Mouse (Mus musculus): Measurements from ENCODE around the gene Sash1. TPM values are rescaled to one million over a fixed set of nuclear protein-coding genes. Genes with fewer than 3 reads are reported as not detected.

Sash1 gene
- polyA plus RNA-seq, 1 experiment: 14.4 TPM

DNA sequence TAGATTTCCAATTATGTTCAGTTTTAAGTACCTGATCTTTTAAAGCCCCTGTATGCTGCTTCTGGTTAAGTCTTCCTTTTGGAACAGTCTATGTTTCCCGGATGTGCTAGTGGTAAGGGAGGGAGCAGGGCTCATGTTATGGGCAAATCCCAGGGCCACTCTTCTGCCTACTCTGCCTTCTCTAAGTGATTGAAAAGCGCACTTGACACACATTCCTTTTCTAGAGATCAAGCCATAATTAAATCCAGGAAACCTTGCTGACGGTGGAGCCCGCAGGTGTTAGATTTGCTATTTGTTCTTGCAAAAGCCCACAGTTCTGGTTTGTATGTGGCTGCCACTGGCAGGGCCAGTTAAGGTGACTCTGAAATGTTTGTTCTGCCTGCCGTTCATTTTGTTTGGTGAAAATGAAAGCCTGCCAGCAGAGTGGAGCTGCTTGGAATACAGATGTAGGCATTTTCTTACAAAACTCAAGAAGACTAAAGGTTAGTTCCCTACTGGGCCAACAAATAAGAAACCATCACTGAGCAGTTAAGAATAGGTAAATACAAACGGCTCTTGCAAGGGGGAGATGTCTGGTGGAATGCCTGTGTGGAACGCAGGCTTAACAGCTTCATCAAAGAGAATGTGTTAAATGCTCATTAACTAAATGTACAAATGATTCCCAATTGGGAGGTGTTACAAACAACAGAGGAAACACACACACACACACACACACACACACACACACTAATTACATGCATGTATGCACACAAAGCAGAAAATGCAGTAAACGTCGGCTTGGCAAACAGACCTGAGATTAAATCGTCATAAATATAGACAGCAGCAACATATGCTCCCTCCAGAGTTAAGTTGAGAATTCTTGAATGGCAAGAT, 43.1 kb upstream of the Sash1 start:
- H3K27me3 ChIP-seq (ENCODE audit: control insufficient read depth, insufficient read depth, low read length, poor library complexity, severe bottlenecking): no peaks in the 10 kb centered on the region
- no peaks in the 10 kb centered on the region for H3K36me3 ChIP-seq (ENCODE audit: control insufficient read depth, insufficient read depth, low read length, poor library complexity, severe bottlenecking)
- no peak for TF ChIP-seq CTCF (IDR thresholded peaks at IDR 0.05; ENCODE audit: low read depth, low read length)
- H3K4me3 ChIP-seq (ENCODE audit: low read depth, low read length): no peak overlapping the region
- no peak overlapping the region for H3K27ac ChIP-seq (ENCODE audit: insufficient read depth, low read length)
- H3K9me3 ChIP-seq (replicated peaks; ENCODE audit: control insufficient read depth, insufficient read depth, low read length, poor library complexity, severe bottlenecking): no peaks in the 10 kb centered on the region
- H3K4me1 ChIP-seq (ENCODE audit: control insufficient read depth, insufficient read depth, low read length): no peaks in the 10 kb centered on the region
- no peak overlapping the region for H3K9ac ChIP-seq (ENCODE audit: low read depth, poor library complexity, severe bottlenecking)

DNA sequence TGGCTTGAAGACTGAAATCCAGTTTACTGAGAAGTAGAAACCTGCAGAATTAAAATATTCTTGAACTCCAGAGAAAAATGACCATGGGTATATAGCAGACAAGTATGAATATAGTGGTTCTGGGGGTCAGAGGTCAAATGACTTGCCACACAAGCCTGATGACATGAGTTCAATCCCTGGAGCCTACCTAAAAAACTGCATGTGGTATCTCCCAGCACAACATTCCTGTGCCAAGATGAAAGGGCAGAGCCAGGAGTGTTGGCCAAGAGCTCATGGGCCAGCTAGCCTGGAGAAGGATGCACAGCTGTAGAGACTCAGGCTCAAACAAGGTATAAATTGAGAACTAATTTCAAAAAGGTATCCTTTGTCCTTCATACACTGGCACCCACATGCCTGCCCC, 42.4 kb upstream of the Sash1 start:
- Histone ChIP-seq H3K9ac (ENCODE audit: low read depth, poor library complexity, severe bottlenecking) (no peak overlapping the region), H3K36me3 (ENCODE audit: control insufficient read depth, insufficient read depth, low read length, poor library complexity, severe bottlenecking) (no peaks in the 10 kb centered on the region), H3K27me3 (ENCODE audit: control insufficient read depth, insufficient read depth, low read length, poor library complexity, severe bottlenecking) (no peaks in the 10 kb centered on the region), H3K4me3 (ENCODE audit: low read depth, low read length) (no peak overlapping the region), H3K4me1 (ENCODE audit: control insufficient read depth, insufficient read depth, low read length) (no peaks in the 10 kb centered on the region), H3K9me3 (replicated peaks; ENCODE audit: control insufficient read depth, insufficient read depth, low read length, poor library complexity, severe bottlenecking) (no peaks in the 10 kb centered on the region), H3K27ac (ENCODE audit: insufficient read depth, low read length) (no peak overlapping the region)
- TF ChIP-seq POLR2A (IDR thresholded peaks at IDR 0.05; ENCODE audit: insufficient read depth, low read length) (no peak), EP300 (IDR thresholded peaks at IDR 0.05; ENCODE audit: insufficient read depth, low read depth, low read length) (no peak), CTCF (IDR thresholded peaks at IDR 0.05; ENCODE audit: low read depth, low read length) (no peak)

GRCm38 (mm10) chr10:8926906-8927305, 41.0 kb upstream of the Sash1 start:
- H3K9ac ChIP-seq (ENCODE audit: low read depth, poor library complexity, severe bottlenecking): no peak overlapping the region
- H3K36me3 ChIP-seq (ENCODE audit: control insufficient read depth, insufficient read depth, low read length, poor library complexity, severe bottlenecking): no peaks in the 10 kb centered on the region
- H3K4me3 ChIP-seq (ENCODE audit: low read depth, low read length): no peak overlapping the region
- no peaks in the 10 kb centered on the region for H3K27me3 ChIP-seq (ENCODE audit: control insufficient read depth, insufficient read depth, low read length, poor library complexity, severe bottlenecking)
- no peak overlapping the region for H3K27ac ChIP-seq (ENCODE audit: insufficient read depth, low read length)
- no peak for TF ChIP-seq CTCF (IDR thresholded peaks at IDR 0.05; ENCODE audit: low read depth, low read length)
- no peak for TF ChIP-seq EP300 (IDR thresholded peaks at IDR 0.05; ENCODE audit: insufficient read depth, low read depth, low read length)
- no peaks in the 10 kb centered on the region for H3K4me1 ChIP-seq (ENCODE audit: control insufficient read depth, insufficient read depth, low read length)
- no peaks in the 10 kb centered on the region for H3K9me3 ChIP-seq (replicated peaks; ENCODE audit: control insufficient read depth, insufficient read depth, low read length, poor library complexity, severe bottlenecking)

DNA sequence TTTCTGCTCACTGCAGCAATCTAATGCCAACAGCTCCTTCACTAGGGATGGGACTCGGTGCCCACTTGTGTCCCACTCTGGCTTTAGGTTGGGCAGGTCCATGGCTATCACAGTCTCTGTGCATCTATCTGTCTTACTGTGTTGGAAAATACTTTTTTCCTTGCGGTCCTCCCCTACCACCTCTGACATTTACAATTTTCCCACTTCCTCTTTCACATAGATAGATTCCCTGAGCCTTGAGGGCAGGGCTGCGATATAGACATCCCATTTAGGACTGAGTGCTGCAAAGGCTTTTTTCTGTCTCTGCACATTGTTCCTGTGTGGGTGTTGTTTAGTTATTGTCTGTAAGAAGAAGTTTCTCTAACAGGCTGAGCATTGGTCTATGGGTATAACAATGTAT, 40.4 kb upstream of the Sash1 start:
- no peaks in the 10 kb centered on the region for H3K4me1 ChIP-seq (ENCODE audit: control insufficient read depth, insufficient read depth, low read length)
- H3K9me3 ChIP-seq (replicated peaks; ENCODE audit: control insufficient read depth, insufficient read depth, low read length, poor library complexity, severe bottlenecking): no peaks in the 10 kb centered on the region
- H3K27ac ChIP-seq (ENCODE audit: insufficient read depth, low read length): no peak overlapping the region
- no peak overlapping the region for H3K4me3 ChIP-seq (ENCODE audit: low read depth, low read length)
- no peaks in the 10 kb centered on the region for H3K36me3 ChIP-seq (ENCODE audit: control insufficient read depth, insufficient read depth, low read length, poor library complexity, severe bottlenecking)
- H3K27me3 ChIP-seq (ENCODE audit: control insufficient read depth, insufficient read depth, low read length, poor library complexity, severe bottlenecking): no peaks in the 10 kb centered on the region
- TF ChIP-seq POLR2A (IDR thresholded peaks at IDR 0.05; ENCODE audit: insufficient read depth, low read length) (no peak), CTCF (IDR thresholded peaks at IDR 0.05; ENCODE audit: low read depth, low read length) (no peak), EP300 (IDR thresholded peaks at IDR 0.05; ENCODE audit: insufficient read depth, low read depth, low read length) (no peak)
- H3K9ac ChIP-seq (ENCODE audit: low read depth, poor library complexity, severe bottlenecking): no peak overlapping the region

DNA sequence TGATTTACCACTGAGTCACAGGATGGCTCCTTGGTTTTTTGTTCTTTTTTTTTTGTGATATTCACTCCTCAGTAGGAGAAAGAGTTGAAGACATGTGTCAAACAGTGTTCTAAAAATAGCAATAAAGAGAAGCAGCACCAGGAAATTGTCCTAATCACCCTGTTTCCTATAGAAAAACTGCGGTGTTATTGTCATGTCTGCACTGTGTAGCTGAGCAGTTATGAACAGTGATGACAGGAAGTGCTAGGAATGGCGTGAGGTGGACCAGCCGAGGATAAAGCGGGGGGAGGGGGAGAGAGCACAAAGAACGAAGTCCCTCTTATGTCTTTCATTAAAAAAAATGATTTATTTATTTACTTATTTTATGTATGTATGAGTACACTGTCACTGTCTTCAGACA, 39.4 kb upstream of the Sash1 start:
- no peaks in the 10 kb centered on the region for H3K9me3 ChIP-seq (replicated peaks; ENCODE audit: control insufficient read depth, insufficient read depth, low read length, poor library complexity, severe bottlenecking)
- H3K36me3 ChIP-seq (ENCODE audit: control insufficient read depth, insufficient read depth, low read length, poor library complexity, severe bottlenecking): no peaks in the 10 kb centered on the region
- no peak overlapping the region for H3K27ac ChIP-seq (ENCODE audit: insufficient read depth, low read length)
- no peaks in the 10 kb centered on the region for H3K27me3 ChIP-seq (ENCODE audit: control insufficient read depth, insufficient read depth, low read length, poor library complexity, severe bottlenecking)
- TF ChIP-seq EP300 (IDR thresholded peaks at IDR 0.05; ENCODE audit: insufficient read depth, low read depth, low read length) (no peak), POLR2A (IDR thresholded peaks at IDR 0.05; ENCODE audit: insufficient read depth, low read length) (no peak), CTCF (IDR thresholded peaks at IDR 0.05; ENCODE audit: low read depth, low read length) (no peak)
- H3K9ac ChIP-seq (ENCODE audit: low read depth, poor library complexity, severe bottlenecking): no peak overlapping the region
- no peaks in the 10 kb centered on the region for H3K4me1 ChIP-seq (ENCODE audit: control insufficient read depth, insufficient read depth, low read length)
- H3K4me3 ChIP-seq (ENCODE audit: low read depth, low read length): no peak overlapping the region

- H3K9ac ChIP-seq (ENCODE audit: low read depth, poor library complexity, severe bottlenecking): no peak overlapping the region
- no peaks in the 10 kb centered on the region for H3K4me1 ChIP-seq (ENCODE audit: control insufficient read depth, insufficient read depth, low read length)
- no peak overlapping the region for H3K4me3 ChIP-seq (ENCODE audit: low read depth, low read length)
- H3K9me3 ChIP-seq (replicated peaks; ENCODE audit: control insufficient read depth, insufficient read depth, low read length, poor library complexity, severe bottlenecking): no peaks in the 10 kb centered on the region
- TF ChIP-seq EP300 (IDR thresholded peaks at IDR 0.05; ENCODE audit: insufficient read depth, low read depth, low read length): no peak
- no peak for TF ChIP-seq CTCF (IDR thresholded peaks at IDR 0.05; ENCODE audit: low read depth, low read length)
- TF ChIP-seq POLR2A (IDR thresholded peaks at IDR 0.05; ENCODE audit: insufficient read depth, low read length): no peak
- no peaks in the 10 kb centered on the region for H3K27me3 ChIP-seq (ENCODE audit: control insufficient read depth, insufficient read depth, low read length, poor library complexity, severe bottlenecking)
- H3K36me3 ChIP-seq (ENCODE audit: control insufficient read depth, insufficient read depth, low read length, poor library complexity, severe bottlenecking): no peaks in the 10 kb centered on the region
- H3K27ac ChIP-seq (ENCODE audit: insufficient read depth, low read length): no peak overlapping the region
Observed at GRCm38 (mm10) chr10:8921098-8921693, 35.3 kb upstream of the Sash1 start.

All from ES-Bruce4 (cell line).